Mouse (Mus musculus): ENCODE results near the gene Hacl1.

DNA sequence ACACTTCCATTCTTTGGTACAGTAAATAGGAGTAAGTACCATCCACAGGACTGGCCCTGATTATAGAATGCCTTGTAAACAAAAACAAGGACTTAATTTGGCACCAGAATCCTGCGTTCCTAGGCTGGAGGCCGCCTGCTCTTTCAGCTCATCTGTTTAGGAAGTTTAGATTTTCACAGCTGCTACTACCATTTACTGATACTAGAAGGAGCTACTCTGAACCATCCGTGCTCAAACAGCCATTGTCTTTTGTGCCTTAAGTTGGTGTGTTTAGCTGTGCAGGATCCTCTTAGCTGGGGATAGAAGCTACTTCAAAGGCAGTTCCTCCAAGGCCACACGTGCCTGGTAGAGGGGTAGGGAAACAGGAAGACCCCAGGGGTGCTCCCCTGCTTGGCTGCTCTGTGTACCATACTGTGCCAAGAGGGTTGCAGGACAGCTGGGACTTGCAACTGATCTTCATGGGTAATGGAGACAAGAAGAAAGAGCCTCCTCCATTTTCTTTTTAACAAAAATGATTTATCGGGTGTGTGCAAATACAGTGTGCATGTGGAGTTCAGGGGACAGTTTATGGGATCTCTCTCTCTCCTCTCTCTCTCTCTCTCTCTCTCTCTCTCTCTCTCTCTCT is 41.0 kb upstream of the Hacl1 start:
- TF ChIP-seq TAL1 (IDR thresholded peaks at IDR 0.05; ENCODE audit: low read length) (no peak), GATA1 (IDR thresholded peaks at IDR 0.05; ENCODE audit: low read length) (no peak)
